Mouse (Mus musculus) small intestine, adult 2 months (tissue): ENCODE data around the gene Ctnna3. TPM values are rescaled to one million over a fixed set of nuclear protein-coding genes. Genes with fewer than 3 reads are reported as not detected.
"Not testable (repeated sequence)": the region's sequence is repeated elsewhere in the genome, so short reads cannot be mapped to it uniquely, and the experiment has no call there.

Experiments used
- H3K27ac ChIP-seq: fragments of 200-500 bp; 2 replicates; pipeline ENCODE4 v1.5.1; 2012; ENCODE audit warnings: low read depth, low read length, control low read depth, inconsistent platforms; ENCODE audit not compliant: insufficient read depth
- H3K27me3 ChIP-seq: fragments of 200-500 bp; 2 replicates; pipeline ENCODE4 v1.6.1; 2012; ENCODE audit warnings: mild to moderate bottlenecking, moderate library complexity, low read length, inconsistent platforms; ENCODE audit not compliant: control insufficient read depth, insufficient read depth
- H3K36me3 ChIP-seq: fragments of 200-500 bp; 2 replicates; pipeline ENCODE4 v1.6.1; 2012; ENCODE audit warnings: mild to moderate bottlenecking, low read length, control low read depth, inconsistent platforms; ENCODE audit not compliant: control insufficient read depth, insufficient read depth
- H3K4me1 ChIP-seq: fragments of 200-500 bp; 2 replicates; pipeline ENCODE4 v1.6.1; 2012; ENCODE audit warnings: low read length, inconsistent platforms, mixed read lengths; ENCODE audit not compliant: control insufficient read depth, insufficient read depth, insufficient read length
- H3K4me3 ChIP-seq: fragments of 200-500 bp; 2 replicates; pipeline ENCODE4 v1.5.1; 2012; ENCODE audit warnings: low read depth, mild to moderate bottlenecking, control low read depth, inconsistent platforms, low read length, moderate library complexity
- CTCF ChIP-seq: fragments of 200-500 bp; IDR thresholded peaks from 2 replicates; pipeline ENCODE4 v1.5.1; 2012; ENCODE audit warnings: low read depth, mild to moderate bottlenecking, control low read depth, inconsistent platforms, low read length, moderate library complexity, mixed read lengths; ENCODE audit not compliant: insufficient replicate concordance, insufficient read length; ENCODE audit errors: extremely low read depth
- POLR2A ChIP-seq: fragments of 200-500 bp; IDR thresholded peaks from 2 replicates; pipeline ENCODE4 v1.6.1; 2012; ENCODE audit warnings: low read depth, mild to moderate bottlenecking, control low read depth, inconsistent platforms, low read length, moderate library complexity
- WGBS: fragments of 180-500 bp; shearing (Covaris S2); methylation state at CpG from one replicate; pipeline ENCODE4 v1.1.7; 2018; 5-methylcytosine and 5-hydroxymethylcytosine counted together
- polyA plus RNA-seq: library from polyadenylated mRNA; depleted of rRNA; stranded (reverse); fragments of >200 nt; gene quantifications from 2 replicates; pipeline ENCODE4 v1.2.3, GENCODE M21; 2012; rRNA removed

Gene Ctnna3
- polyA plus RNA-seq, result 0.06 and 0.14 TPM in 2 replicates

DNA sequence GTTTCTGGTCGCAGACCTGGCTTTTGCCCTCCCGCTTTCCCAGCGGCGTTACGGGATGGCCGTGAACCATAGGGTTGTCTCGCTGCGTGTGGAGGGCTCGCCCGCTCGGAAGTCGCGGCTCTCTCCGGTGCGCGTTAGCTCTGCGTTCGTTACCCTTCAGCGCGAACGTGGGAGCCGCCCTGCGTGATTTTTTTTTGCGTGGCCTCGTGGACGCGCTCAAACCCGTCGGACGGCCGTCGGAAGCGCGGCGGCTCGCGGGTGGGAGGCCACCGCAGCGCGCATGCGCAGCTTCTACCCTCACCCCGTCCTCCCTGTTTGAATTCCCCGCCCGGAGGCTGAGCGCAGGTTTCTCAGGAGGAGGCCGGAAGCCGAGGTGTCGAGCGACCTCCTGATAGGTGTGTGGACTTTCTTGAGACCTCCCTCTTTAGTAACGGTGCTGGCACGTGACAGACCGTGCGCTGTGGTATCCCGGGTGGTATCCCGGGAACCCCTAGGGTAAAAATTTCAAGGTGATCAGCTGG, at the start of gene Ctnna3:
Gene Ctnna3, plus strand, starts transcription at position 314 of the 521 bp plus-strand sequence.
- H3K4me3 ChIP-seq, result peak within 1 kb of the TSS; percentile 93
- H3K4me1 ChIP-seq, result no peaks in the 10 kb centered on the region
- H3K27me3 ChIP-seq, result no peaks in the 10 kb centered on the region
- WGBS, result under 1% methylated on average over 55 of the region's 55 CpGs
- TF ChIP-seq CTCF (no peak), POLR2A (no peak)
- H3K27ac ChIP-seq, result peak within 1 kb of the TSS; percentile 29
- H3K36me3 ChIP-seq, result no peaks in the 10 kb centered on the region

DNA sequence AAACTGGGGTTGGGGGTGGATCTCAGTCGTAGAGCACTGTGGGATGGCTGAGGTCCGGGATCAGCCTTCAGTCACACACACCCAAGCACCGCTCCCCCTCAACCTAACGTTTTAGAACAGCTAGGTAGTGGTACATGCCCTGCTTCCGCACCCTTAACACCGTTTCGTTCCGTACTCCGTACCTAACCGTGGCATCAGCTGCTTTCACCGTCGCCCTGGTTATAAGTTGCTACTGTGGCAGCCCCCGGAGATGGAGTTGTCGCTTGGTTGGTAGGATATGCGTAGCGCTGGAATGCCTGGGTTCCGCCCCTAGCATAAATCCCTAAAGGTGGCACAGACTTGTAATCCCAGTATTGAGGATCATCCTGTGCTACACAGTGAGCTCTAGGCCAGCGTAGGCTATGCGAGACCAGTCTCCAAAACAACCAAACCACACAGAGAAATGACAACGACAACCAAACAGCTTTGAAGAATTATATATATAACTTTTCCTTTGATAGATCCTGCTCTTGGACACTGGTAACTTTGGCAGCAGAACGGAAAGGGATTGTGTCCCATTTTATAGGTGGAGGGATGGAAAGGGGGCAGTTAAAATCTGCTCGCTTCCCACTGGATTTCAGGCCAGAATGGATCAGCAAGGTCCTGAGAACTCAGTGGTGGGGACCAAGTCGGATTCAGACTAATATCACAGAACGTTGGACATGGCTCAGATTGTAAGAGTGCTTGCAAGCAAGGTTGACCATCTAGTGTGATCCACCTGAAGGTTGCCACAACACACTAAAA, 48.2 kb upstream of the Ctnna3 start, which contains the start of gene Sirt1:
Gene Sirt1, minus strand, starts transcription at position 207 of the 783 bp plus-strand sequence.
- peak within 1 kb of the TSS; percentile 14; the same call in 1 of the 2 replicates for H3K27ac ChIP-seq
- TF ChIP-seq POLR2A, result no peak
- TF ChIP-seq CTCF, result no peak
- H3K4me1 ChIP-seq, result no peaks in the 10 kb centered on the region
- no peaks in the 10 kb centered on the region for H3K27me3 ChIP-seq
- H3K4me3 ChIP-seq, result peak within 1 kb of the TSS; percentile 67
- WGBS, result 3% methylated on average over 24 of the region's 24 CpGs
- no peaks in the 10 kb centered on the region for H3K36me3 ChIP-seq

DNA sequence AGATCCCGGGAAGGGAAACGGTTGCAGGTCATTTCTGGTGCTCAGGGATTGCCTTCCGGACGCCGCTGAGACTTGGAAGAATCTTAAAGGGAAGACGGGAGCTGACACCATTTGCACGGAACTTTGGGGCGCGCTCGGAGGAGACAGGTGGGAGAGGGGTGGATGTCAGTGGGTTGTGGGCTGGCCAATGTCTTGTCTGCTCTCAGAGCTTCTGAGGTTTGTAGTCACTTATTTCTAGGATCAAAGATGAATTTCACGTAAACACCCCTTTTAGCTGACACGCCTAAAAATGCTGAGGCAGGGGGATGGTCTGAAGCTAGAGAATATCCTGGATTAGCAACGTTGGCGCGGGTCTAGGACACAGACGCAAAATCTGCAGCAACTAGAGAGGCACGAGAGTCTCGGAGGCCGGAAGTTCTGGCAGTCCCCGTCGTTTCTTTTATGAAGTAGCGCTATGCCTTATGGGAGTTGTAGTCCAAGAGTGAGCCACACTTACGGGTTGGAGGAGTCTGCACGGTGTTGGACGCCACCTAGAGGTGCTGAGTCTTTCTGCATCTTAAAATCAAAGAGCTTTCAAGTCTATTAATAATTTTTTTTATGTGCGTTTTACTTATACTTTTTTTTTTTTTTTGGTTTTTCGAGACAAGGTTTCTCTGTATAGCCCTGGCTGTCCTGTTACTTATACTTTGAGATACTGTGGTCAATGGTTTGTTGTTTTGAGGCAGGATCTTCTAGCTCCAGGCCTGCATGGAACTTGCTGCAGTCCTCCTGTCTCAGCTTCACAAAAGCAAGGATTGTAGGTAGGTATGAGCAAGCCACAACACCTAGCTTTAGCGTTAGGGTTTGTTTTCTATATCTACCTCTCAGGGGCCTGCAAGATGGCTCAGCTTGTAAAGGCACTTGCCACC, 47.3 kb upstream of the Ctnna3 start, which contains the start of gene Dnajc12:
Gene Dnajc12, plus strand, starts transcription at position 72 of the 908 bp plus-strand sequence.
- Histone ChIP-seq H3K27ac (peak within 1 kb of the TSS; percentile 14; the same call in 1 of the 2 replicates), H3K4me3 (peak within 1 kb of the TSS; percentile 67), H3K36me3 (no peaks in the 10 kb centered on the region), H3K4me1 (no peaks in the 10 kb centered on the region), H3K27me3 (no peaks in the 10 kb centered on the region)
- WGBS, result under 1% methylated on average over 28 of the region's 28 CpGs
- TF ChIP-seq CTCF, result peak; percentile 80; the same call in 1 of the 2 replicates
- peak; percentile 79 for TF ChIP-seq POLR2A

DNA sequence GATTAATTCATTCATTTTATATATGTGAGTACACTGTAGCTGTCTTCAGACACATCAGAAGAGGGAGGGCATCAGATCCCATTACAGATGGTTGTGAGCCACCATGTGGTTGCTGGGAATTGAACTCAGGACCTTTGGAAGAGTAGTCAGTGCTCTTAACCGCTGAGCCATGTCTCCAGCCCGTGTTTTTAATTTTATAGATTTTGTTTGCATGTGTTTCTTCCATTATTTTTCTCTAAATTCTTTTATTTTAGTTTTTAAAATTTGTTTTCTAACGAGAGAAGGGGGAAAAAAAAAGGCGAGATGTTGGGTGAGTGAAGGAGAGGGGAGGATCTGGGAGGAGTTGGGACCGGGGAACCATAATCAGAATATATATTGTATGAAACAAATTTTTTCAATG, 44.0 kb upstream of the Ctnna3 start:
- peak overlapping the region; percentile 87; the same call in 1 of the 2 replicates for H3K4me3 ChIP-seq
- H3K4me1 ChIP-seq, H3K27me3 ChIP-seq, H3K27ac ChIP-seq, H3K36me3 ChIP-seq: not testable (repeated sequence)
- WGBS, result 14% methylated on average over 5 of the region's 5 CpGs

DNA sequence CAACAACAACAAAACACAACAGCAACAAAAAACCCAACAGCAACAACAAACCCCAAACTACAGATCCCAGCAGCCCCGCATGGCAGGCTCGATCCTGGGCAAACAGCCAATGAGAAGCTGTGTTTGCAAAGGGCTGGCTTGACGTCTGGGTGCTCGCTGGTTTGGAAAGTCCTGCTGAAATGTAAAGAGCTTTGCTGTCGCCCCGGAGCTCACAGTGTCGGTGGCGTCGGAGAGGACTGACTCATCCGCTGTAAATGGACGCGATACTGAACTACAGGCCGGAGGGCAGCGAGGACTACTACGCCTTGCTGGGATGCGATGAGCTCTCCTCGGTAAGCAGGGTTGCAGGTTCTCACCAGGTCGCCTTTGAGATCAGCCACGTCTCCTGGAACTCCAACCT, 43.5 kb upstream of the Ctnna3 start:
- no peaks in the 10 kb centered on the region for H3K36me3 ChIP-seq
- TF ChIP-seq CTCF (peak; percentile 22; the same call in 1 of the 2 replicates), POLR2A (peak; percentile 81; the same call in 1 of the 2 replicates)
- peak overlapping the region; percentile 87 for H3K4me3 ChIP-seq
- H3K27ac ChIP-seq, result 0 out of 2 replicates have a peak overlapping the region, but pooled peaks have one; percentile 28
- H3K4me1 ChIP-seq, result no peaks in the 10 kb centered on the region
- under 1% methylated on average over 19 of the region's 19 CpGs for WGBS
- H3K27me3 ChIP-seq, result no peaks in the 10 kb centered on the region

DNA sequence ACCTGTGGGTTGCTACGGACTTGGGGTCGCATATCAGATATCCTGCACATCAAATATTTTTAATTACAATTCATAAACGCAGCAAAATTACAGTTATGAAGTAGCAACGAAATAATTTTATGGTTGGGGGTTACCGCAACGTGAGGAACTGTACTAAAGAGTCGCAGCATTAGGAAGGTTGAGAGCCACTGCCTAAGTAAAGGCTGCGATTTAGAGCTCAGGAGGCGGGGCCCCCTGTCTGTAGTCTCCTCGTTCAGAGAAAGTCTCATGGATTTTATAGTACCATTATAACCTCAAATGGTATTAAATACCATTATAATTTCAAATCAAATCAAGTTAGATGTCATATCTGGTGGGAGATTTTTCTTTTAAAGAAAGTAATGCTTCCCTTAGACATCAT, 42.9 kb upstream of the Ctnna3 start:
- Histone ChIP-seq H3K4me3 (peak overlapping the region; percentile 87), H3K27ac (no peak overlapping the region)
- TF ChIP-seq POLR2A (no peak), CTCF (no peak)

More for the DNA sequence above, 42.9 kb upstream of the Ctnna3 start:
- no peaks in the 10 kb centered on the region for H3K36me3 ChIP-seq
- H3K4me1 ChIP-seq, result no peaks in the 10 kb centered on the region
- WGBS, result 3% methylated on average over 10 of the region's 10 CpGs
- no peaks in the 10 kb centered on the region for H3K27me3 ChIP-seq
